Mouse (Mus musculus): ENCODE results near the gene Stim1. TPM values are rescaled to one million over a fixed set of nuclear protein-coding genes. Genes with fewer than 3 reads are reported as not detected.

Gene Stim1
- total and polyA plus RNA-seq, 2 experiments = 15.7 to 28.0 TPM

DNA sequence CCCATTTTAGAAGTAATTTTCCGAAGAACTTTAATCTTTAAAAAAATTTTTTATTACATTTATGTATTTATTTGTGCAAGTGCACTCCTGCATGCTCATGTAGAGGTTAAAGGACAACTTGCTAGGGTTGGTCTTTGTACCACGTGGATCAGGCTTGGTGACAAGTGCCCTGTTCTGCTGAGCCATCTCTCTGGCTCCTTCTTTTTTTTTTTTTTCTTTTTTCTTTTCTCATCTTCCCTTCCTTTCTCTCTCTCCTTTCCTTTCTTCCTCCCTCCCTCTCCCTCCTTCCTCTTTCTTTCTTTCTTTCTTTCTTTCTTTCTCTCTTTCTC, 45.9 kb downstream of the Stim1 start:
- peaks cover 5% of the 10 kb centered on the region; the same call in 1 of the 2 replicates for H3K79me2 ChIP-seq (ENCODE audit: control insufficient read depth, insufficient read depth, low read length)
- no peak overlapping the region for H3K27ac ChIP-seq (replicated peaks; ENCODE audit: insufficient read depth, low read depth, low read length)
- no peaks in the 10 kb centered on the region for H3K36me3 ChIP-seq (ENCODE audit: control insufficient read depth, insufficient read depth, low read length)
- H3K27me3 ChIP-seq (ENCODE audit: control insufficient read depth, insufficient read depth, low read length) = no peaks in the 10 kb centered on the region
- DNase-seq (ENCODE audit: extremely low read depth, low read depth, low spot score) = peak; percentile 84
- no peak for TF ChIP-seq POLR2A (IDR thresholded peaks at IDR 0.05; ENCODE audit: extremely low read depth, insufficient read depth, low read length)
- no peak for TF ChIP-seq CTCF (IDR thresholded peaks at IDR 0.05; ENCODE audit: low read depth, low read length)
- no peak overlapping the region for H3K9ac ChIP-seq (ENCODE audit: low read depth, low read length)
- H3K4me3 ChIP-seq (ENCODE audit: insufficient read depth, low read depth, low read length) = no peak overlapping the region
- H3K4me1 ChIP-seq (ENCODE audit: control insufficient read depth, insufficient read depth, low read length) = peaks cover 17% of the 10 kb centered on the region
- WGBS = 23% methylated on average over 2 of the region's 2 CpGs

DNA sequence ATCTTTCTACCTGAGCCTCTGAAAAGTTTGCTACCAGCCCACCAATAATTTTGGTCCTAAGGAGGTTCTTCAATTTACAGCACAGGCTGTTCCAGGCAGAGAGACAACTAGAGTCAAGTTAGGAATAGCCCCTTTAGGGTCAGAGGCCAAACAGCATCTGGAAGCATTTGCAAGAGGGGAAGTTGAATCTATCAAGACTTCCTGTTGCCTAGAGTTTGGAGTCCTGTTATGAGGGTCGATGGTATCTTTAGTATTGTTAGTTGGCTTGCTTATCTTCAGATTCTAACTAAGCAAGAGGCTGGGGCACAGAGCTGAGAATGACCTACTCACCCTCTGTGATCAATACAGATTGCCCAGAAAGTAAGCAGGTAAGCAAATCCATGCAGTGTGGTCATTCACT, 46.5 kb downstream of the Stim1 start:
- H3K4me3 ChIP-seq (ENCODE audit: insufficient read depth, low read depth, low read length) = no peak overlapping the region
- H3K9ac ChIP-seq (ENCODE audit: low read depth, low read length) = no peak overlapping the region
- H3K79me2 ChIP-seq (ENCODE audit: control insufficient read depth, insufficient read depth, low read length) = peaks cover 7% of the 10 kb centered on the region; the same call in 1 of the 2 replicates
- WGBS = 3% methylated on average over 1 of the region's 1 CpGs
- no peak for DNase-seq (ENCODE audit: extremely low read depth, low read depth, low spot score)
- no peaks in the 10 kb centered on the region for H3K27me3 ChIP-seq (ENCODE audit: control insufficient read depth, insufficient read depth, low read length)
- TF ChIP-seq CTCF (IDR thresholded peaks at IDR 0.05; ENCODE audit: low read depth, low read length) (no peak), POLR2A (IDR thresholded peaks at IDR 0.05; ENCODE audit: extremely low read depth, insufficient read depth, low read length) (no peak)
- H3K4me1 ChIP-seq (ENCODE audit: control insufficient read depth, insufficient read depth, low read length) = peaks cover 17% of the 10 kb centered on the region
- H3K36me3 ChIP-seq (ENCODE audit: control insufficient read depth, insufficient read depth, low read length) = no peaks in the 10 kb centered on the region
- H3K27ac ChIP-seq (replicated peaks; ENCODE audit: insufficient read depth, low read depth, low read length) = no peak overlapping the region

DNA sequence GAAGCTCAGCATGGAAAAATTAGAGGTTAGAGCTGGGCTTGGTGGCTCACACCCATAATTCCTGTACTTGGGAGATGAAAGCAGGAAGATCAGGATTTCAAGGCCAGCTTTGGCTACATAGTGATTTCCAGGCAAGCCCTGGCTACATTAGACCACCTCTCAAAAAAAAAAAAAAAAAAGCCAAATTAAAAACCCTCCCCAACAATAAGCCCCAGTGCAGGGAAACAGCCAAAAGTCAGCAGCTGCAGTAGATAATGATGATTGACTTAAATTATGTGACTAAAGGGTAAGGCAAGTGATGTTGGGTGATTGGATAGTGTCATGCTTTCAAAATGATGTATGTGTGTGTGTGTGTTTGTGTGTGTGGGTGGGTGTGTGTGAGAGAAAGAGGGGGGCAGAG, 47.3 kb downstream of the Stim1 start:
- TF ChIP-seq CTCF (IDR thresholded peaks at IDR 0.05; ENCODE audit: low read depth, low read length) (no peak), POLR2A (IDR thresholded peaks at IDR 0.05; ENCODE audit: extremely low read depth, insufficient read depth, low read length) (no peak)

DNA sequence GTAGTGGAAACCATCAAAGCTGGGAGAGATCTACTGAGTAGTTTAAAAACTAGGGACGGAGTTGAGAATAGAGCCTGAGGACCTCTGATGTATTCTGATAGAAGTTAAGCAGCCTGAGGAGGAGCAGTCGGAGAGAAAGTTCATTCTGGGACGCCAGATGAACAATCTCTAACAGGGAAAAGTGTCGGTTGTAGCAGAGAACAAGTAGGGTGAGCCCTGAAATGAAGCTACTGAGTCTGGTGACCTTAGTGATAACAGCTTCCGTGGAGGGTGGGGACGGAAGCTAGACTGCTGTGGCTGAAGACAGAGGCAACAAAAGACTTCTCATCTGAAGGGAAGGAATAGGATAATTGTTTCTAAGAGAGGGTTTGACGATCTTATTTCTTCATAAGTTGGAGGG, 47.8 kb downstream of the Stim1 start:
- no peaks in the 10 kb centered on the region for H3K27me3 ChIP-seq (ENCODE audit: control insufficient read depth, insufficient read depth, low read length)
- H3K9ac ChIP-seq (ENCODE audit: low read depth, low read length) = no peak overlapping the region
- no peak overlapping the region for H3K27ac ChIP-seq (replicated peaks; ENCODE audit: insufficient read depth, low read depth, low read length)
- H3K4me3 ChIP-seq (ENCODE audit: insufficient read depth, low read depth, low read length) = no peak overlapping the region
- peaks cover 7% of the 10 kb centered on the region; the same call in 1 of the 2 replicates for H3K79me2 ChIP-seq (ENCODE audit: control insufficient read depth, insufficient read depth, low read length)
- H3K4me1 ChIP-seq (ENCODE audit: control insufficient read depth, insufficient read depth, low read length) = peaks cover 17% of the 10 kb centered on the region
- 77% methylated on average over 7 of the region's 7 CpGs for WGBS
- no peak for DNase-seq (ENCODE audit: extremely low read depth, low read depth, low spot score)
- no peak for TF ChIP-seq CTCF (IDR thresholded peaks at IDR 0.05; ENCODE audit: low read depth, low read length)
- no peaks in the 10 kb centered on the region for H3K36me3 ChIP-seq (ENCODE audit: control insufficient read depth, insufficient read depth, low read length)

More for the DNA sequence above, 47.3 kb downstream of the Stim1 start:
- H3K4me3 ChIP-seq (ENCODE audit: insufficient read depth, low read depth, low read length) = no peak overlapping the region
- no peak overlapping the region for H3K9ac ChIP-seq (ENCODE audit: low read depth, low read length)
- no peak overlapping the region for H3K27ac ChIP-seq (replicated peaks; ENCODE audit: insufficient read depth, low read depth, low read length)
- H3K36me3 ChIP-seq (ENCODE audit: control insufficient read depth, insufficient read depth, low read length) = no peaks in the 10 kb centered on the region
- H3K79me2 ChIP-seq (ENCODE audit: control insufficient read depth, insufficient read depth, low read length) = peaks cover 7% of the 10 kb centered on the region; the same call in 1 of the 2 replicates
- no peak for DNase-seq (ENCODE audit: extremely low read depth, low read depth, low spot score)
- no peaks in the 10 kb centered on the region for H3K27me3 ChIP-seq (ENCODE audit: control insufficient read depth, insufficient read depth, low read length)
- peaks cover 17% of the 10 kb centered on the region for H3K4me1 ChIP-seq (ENCODE audit: control insufficient read depth, insufficient read depth, low read length)

DNA sequence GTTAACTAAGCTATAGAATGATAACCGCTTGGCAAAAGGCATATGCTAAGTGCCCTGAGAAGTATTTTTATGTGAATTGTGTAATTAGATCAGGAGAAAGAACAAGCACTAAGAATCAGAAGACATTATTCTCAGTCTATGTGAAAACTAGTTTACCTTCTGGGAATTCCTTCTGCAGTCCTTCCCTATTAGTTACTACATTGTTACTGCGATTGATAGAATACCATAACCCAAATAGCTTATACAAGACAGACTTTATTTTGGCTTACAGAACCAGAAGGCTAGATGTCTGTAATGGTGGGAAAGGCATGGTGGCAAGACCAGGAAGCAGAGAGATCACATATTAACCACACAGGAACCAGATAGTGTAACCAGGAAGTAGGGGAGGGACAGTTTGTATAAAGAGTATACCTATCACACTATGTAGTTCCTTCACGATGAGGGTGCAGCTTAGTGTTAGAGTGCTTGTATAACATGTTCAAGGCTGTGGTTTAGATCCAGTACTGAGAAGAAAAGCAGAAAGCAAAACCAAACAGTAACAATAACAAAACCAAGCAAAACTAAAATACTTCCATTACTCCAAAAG, 50.1 kb downstream of the Stim1 start:
- no peak overlapping the region for H3K9ac ChIP-seq (ENCODE audit: low read depth, low read length)
- TF ChIP-seq CTCF (IDR thresholded peaks at IDR 0.05; ENCODE audit: low read depth, low read length) = no peak
- TF ChIP-seq POLR2A (IDR thresholded peaks at IDR 0.05; ENCODE audit: extremely low read depth, insufficient read depth, low read length) = no peak
- 86% methylated on average over 3 of the region's 3 CpGs for WGBS
- DNase-seq (ENCODE audit: extremely low read depth, low read depth, low spot score) = no peak
- H3K79me2 ChIP-seq (ENCODE audit: control insufficient read depth, insufficient read depth, low read length) = peaks cover 10% of the 10 kb centered on the region; the same call in 1 of the 2 replicates
- H3K27me3 ChIP-seq (ENCODE audit: control insufficient read depth, insufficient read depth, low read length) = no peaks in the 10 kb centered on the region
- peaks cover 11% of the 10 kb centered on the region; the same call in 1 of the 2 replicates for H3K4me1 ChIP-seq (ENCODE audit: control insufficient read depth, insufficient read depth, low read length)
- H3K27ac ChIP-seq (replicated peaks; ENCODE audit: insufficient read depth, low read depth, low read length) = no peak overlapping the region
- no peak overlapping the region for H3K4me3 ChIP-seq (ENCODE audit: insufficient read depth, low read depth, low read length)
- no peaks in the 10 kb centered on the region for H3K36me3 ChIP-seq (ENCODE audit: control insufficient read depth, insufficient read depth, low read length)

DNA sequence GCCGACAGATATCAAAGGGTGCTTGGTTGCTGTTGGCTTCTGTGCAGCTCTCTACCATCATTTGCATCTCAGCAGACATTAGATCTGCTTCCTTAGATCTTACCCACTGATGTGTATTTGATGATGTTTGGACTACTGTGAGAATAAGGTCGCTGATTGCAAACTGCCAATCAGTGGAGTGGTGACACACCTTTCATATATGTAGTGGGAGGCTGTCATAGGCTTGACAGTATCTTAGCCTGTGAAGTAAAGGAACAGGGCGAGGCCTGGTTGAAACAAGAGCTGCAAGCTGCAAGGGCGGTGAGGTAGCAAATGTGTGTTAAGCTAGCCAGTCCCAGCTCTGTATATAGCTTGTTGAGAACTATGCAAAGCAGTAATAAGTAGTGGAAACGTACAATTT, 54.5 kb downstream of the Stim1 start:
- no peaks in the 10 kb centered on the region for H3K27me3 ChIP-seq (ENCODE audit: control insufficient read depth, insufficient read depth, low read length)
- 96% methylated on average over 5 of the region's 5 CpGs for WGBS
- DNase-seq (ENCODE audit: extremely low read depth, low read depth, low spot score) = no peak
- peaks cover 7% of the 10 kb centered on the region; the same call in 1 of the 2 replicates for H3K79me2 ChIP-seq (ENCODE audit: control insufficient read depth, insufficient read depth, low read length)
- no peak overlapping the region for H3K9ac ChIP-seq (ENCODE audit: low read depth, low read length)
- no peaks in the 10 kb centered on the region for H3K4me1 ChIP-seq (ENCODE audit: control insufficient read depth, insufficient read depth, low read length)
- no peaks in the 10 kb centered on the region for H3K36me3 ChIP-seq (ENCODE audit: control insufficient read depth, insufficient read depth, low read length)
- no peak overlapping the region for H3K4me3 ChIP-seq (ENCODE audit: insufficient read depth, low read depth, low read length)
- no peak for TF ChIP-seq POLR2A (IDR thresholded peaks at IDR 0.05; ENCODE audit: extremely low read depth, insufficient read depth, low read length)
- no peak for TF ChIP-seq CTCF (IDR thresholded peaks at IDR 0.05; ENCODE audit: low read depth, low read length)
- H3K27ac ChIP-seq (replicated peaks; ENCODE audit: insufficient read depth, low read depth, low read length) = no peak overlapping the region
